Mouse (Mus musculus) hindbrain, embryonic 10.5 days (tissue): ENCODE results near the gene Cbx4. TPM values are rescaled to one million over a fixed set of nuclear protein-coding genes. Genes with fewer than 3 reads are reported as not detected.
A peak's percentile ranks its signal among the peaks of the same experiment; 100 is the strongest.

Source experiments
- DNase-seq: peaks from one replicate; pipeline ENCODE4 v3.0.0-alpha.2; 2017; ENCODE audit warnings: low spot score
- H3K27ac ChIP-seq: fragments of 300-500 bp; sonication (generic); 2 replicates; pipeline ENCODE4 v1.5.1; 2016; ENCODE audit warnings: mild to moderate bottlenecking, moderate library complexity
- H3K27me3 ChIP-seq: fragments of 300-500 bp; sonication (generic); 2 replicates; pipeline ENCODE4 v1.6.1; 2016; ENCODE audit warnings: mild to moderate bottlenecking; ENCODE audit not compliant: poor library complexity, insufficient read depth, severe bottlenecking
- H3K36me3 ChIP-seq: fragments of 300-500 bp; sonication (generic); 2 replicates; pipeline ENCODE4 v1.6.1; 2016; ENCODE audit warnings: mild to moderate bottlenecking, moderate library complexity
- H3K4me1 ChIP-seq: fragments of 300-500 bp; sonication (generic); replicated peaks from 2 replicates; pipeline ENCODE4 v1.6.1; 2016; ENCODE audit warnings: mild to moderate bottlenecking
- H3K4me3 ChIP-seq: fragments of 300-500 bp; sonication (generic); 2 replicates; pipeline ENCODE4 v1.5.1; 2016; ENCODE audit warnings: mild to moderate bottlenecking, moderate library complexity
- H3K9me3 ChIP-seq: fragments of 300-500 bp; sonication (generic); 2 replicates; pipeline ENCODE4 v1.6.1; 2016; ENCODE audit warnings: mild to moderate bottlenecking, moderate library complexity
- WGBS: fragments of 180-500 bp; shearing (Covaris S2); methylation state at CpG from one replicate; pipeline ENCODE4 v1.1.7; 2016; 5-methylcytosine and 5-hydroxymethylcytosine counted together
- polyA plus RNA-seq: library from polyadenylated mRNA; unstranded; fragments of >200 nt; fragmentation: Nextera tagmentation; extraction: Ambion mirVana; gene quantifications from 2 replicates; pipeline ENCODE4 v1.2.1, GENCODE M21; 2016

Cbx4 gene
- polyA plus RNA-seq, 1 experiment from 2014 or later: 8.2 TPM

DNA sequence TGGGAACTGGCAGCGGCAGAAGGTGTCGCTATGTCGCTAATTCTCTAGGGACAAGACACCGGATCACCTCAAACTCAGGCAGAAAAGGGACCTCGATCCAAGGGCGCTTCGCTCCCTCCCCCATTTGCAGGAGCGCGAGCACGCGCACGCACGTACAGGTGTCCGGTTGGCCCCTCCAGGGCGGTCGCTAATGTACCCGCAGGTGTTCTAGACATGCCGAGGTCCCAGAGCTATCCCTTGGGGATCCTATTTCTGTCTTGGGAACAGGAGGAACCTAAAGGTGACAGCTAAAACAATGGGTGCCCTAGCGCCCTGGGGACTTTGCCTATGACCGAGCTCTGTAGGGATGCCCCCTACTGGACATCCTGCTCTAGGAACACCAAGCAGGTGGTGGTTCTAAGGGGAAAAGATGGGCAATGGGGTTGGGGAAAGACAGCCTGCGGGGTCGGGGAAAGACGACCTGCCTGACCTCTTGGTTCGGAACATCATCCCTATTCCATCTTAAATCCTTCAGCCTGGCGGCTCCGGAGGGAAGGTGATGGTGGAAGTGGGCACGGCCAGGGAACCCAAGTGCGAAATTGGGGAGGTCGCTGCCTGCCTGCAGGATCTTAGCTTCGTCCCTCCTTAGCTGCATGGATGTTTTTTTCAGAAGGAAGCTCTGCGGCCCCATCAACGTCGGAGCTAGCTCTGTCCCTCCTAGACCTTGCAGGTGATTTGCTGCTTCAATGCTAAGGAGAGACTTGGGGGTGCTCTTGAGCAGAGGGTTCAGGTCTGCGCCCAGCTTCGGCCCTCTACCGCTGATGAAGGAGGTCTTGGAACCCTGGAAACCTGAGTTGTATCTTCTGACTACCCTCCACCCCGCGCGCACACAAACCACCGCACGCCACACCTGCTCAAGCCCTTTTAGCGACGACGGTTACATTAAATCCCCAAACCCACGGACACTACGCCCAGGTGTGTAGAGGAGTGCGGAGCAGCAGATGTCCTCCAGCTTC is 31.4 kb downstream of the Cbx4 start:
- 2% methylated on average over 47 of the region's 47 CpGs for WGBS
- Histone ChIP-seq H3K27me3 (peaks cover 100% of the 10 kb centered on the region), H3K9me3 (no peaks in the 10 kb centered on the region), H3K27ac (peak overlapping the region; percentile 90), H3K4me1 (peaks cover 73% of the 10 kb centered on the region), H3K4me3 (peak overlapping the region; percentile 72), H3K36me3 (no peaks in the 10 kb centered on the region)
- peak; percentile 54 for DNase-seq

DNA sequence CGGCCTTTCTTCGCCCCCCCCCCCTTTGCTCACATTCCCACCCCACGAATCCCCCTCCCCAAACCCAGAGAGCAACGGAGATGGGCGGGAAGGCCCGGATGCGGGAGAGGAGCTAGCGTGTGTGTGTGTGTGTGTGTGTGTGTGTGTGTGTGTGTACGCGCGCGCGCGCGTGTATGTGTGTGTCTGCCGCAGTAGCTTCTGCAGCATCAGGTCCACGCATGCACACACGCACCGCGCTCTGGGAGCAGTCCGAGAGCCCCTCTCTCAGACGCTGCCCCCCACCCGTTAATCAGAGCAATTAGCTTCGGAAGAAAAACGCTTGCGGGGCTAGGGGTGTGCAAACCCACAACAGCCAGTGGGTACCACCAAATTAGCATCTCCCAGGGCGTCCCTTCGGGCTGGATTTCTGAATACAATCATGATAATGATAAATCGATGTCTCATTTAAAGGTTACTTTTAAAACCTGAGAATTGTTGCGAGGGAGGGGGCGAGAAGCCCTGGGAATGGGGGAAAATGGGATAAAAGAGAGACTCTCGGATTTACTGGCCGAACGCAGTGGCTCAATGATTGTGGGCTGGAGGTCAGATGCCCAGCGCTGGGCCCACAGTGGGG is 32.2 kb downstream of the Cbx4 start:
- under 1% methylated on average over 34 of the region's 35 CpGs for WGBS
- peaks cover 100% of the 10 kb centered on the region for H3K27me3 ChIP-seq
- H3K4me1 ChIP-seq: peaks cover 74% of the 10 kb centered on the region
- peak overlapping the region; percentile 90 for H3K27ac ChIP-seq
- DNase-seq: no peak
- H3K36me3 ChIP-seq: no peaks in the 10 kb centered on the region
- no peaks in the 10 kb centered on the region for H3K9me3 ChIP-seq
- H3K4me3 ChIP-seq: peak overlapping the region; percentile 55

DNA sequence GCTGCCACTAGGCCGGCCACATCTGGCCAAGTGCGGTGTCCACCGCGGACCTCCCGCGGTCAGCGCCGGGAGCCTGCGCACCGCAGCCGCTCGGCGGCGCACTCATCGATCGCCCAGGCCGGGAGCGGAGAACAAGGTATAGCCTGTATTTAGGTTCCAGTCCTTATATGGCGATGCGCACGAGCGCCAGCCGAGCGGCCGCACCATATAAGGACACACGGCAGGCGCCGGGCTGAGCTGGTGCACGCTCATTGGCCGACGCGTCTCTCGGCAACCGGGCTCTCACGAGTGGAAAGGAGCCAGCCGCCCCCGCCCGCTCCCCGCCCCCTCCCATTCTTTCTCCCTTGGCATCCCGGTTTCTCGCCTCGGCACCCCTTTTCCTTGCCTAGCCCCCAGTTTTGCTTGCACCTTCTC is 32.8 kb downstream of the Cbx4 start:
- DNase-seq: peak; percentile 92
- WGBS: under 1% methylated on average over 42 of the region's 42 CpGs
- H3K4me1 ChIP-seq: peaks cover 73% of the 10 kb centered on the region
- H3K27me3 ChIP-seq: peaks cover 100% of the 10 kb centered on the region
- H3K9me3 ChIP-seq: no peaks in the 10 kb centered on the region
- no peaks in the 10 kb centered on the region for H3K36me3 ChIP-seq
- peak overlapping the region; percentile 90 for H3K27ac ChIP-seq
- peak overlapping the region; percentile 55 for H3K4me3 ChIP-seq

DNA sequence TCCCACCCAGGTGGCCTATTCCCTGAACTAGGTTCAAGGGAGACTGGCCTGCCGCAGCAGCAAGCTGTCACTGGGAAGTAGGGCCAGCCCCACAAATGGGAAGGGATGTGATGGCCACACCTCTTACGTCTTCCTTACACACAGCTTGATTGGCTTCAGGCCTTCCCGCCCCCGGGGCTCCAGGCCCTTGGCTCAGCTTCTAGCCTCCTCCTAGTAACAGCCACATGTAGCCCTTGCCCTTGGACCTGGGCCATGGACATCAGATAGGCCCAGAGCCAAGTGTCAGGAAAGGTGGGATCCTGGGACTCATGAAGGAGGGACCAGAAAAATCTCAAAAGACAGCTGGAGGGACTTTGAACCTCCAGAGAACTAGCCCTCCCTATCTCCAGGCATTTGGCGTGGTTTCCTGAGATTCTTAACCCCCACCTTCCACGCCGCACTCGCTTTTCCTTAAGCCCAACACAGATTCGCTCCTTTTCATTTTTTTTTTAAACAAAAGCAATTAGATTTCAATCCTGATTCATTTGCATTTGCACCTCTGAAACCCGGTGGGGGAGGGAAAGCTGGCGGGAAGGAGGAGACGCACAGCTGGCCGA is 33.3 kb downstream of the Cbx4 start:
- Histone ChIP-seq H3K36me3 (no peaks in the 10 kb centered on the region), H3K4me1 (peaks cover 73% of the 10 kb centered on the region), H3K27ac (peak overlapping the region; percentile 90), H3K9me3 (no peaks in the 10 kb centered on the region), H3K27me3 (peaks cover 100% of the 10 kb centered on the region), H3K4me3 (peak overlapping the region; percentile 55)
- DNase-seq: peak; percentile 74
- under 1% methylated on average over 13 of the region's 13 CpGs for WGBS

DNA sequence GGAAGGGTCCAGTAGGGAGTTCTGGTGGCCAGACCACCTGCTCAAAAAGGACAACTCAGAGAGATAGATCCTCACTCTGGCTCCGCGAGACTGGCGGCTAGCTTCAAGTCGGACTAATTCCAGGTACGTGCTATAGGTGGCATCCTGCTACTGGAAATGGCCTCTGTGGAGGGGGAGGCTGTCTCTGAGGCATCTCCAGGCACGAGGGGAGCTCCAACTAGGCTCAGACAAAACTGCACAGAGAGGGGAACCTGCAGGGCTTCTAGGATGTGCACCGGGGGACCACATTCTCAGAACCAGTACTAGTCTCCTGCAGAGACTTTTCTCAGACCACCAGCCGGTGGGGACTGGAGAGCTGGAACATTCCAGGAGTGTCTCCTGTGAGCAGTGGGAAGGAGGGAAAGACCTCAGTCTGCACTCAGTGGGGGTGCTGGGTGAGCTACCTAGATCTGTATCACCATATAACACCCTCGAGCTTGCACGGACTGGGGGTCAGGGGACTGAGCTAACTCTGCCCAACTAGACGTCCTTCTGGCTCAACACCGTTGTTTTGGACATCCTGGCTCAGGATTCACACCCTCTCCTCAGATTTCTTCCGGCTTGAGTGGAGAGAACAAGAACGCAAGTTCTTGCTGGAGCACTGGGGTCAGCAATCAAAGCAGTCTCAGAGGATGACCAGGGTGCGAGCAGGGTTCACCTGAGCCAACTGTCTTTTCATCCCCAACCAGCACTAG is 33.9 kb downstream of the Cbx4 start:
- Histone ChIP-seq H3K9me3 (no peaks in the 10 kb centered on the region), H3K27me3 (peaks cover 100% of the 10 kb centered on the region), H3K4me1 (peaks cover 73% of the 10 kb centered on the region), H3K4me3 (peak overlapping the region; percentile 55; the same call in 1 of the 2 replicates), H3K36me3 (no peaks in the 10 kb centered on the region), H3K27ac (peak overlapping the region; percentile 90)
- peak; percentile 49 for DNase-seq
- WGBS: 4% methylated on average over 15 of the region's 15 CpGs

DNA sequence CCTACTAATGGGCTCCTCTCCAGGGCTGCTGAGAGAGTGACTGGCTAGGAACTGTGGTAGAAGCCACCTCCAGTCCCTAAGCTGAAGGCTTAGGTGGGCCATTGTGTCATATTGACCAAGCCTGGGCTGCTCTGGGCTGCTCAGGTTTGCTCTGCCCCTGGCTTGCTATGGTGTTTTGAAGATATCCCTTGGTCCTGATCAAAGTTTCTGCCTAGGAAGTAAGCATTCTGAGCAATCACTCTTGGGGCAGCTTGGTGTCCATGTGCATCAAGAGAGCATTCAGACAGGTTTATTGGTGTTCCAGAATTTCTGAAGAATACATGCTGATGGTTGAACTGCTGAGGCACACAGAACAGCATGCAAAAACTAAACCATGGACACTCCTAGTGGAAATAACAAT is 34.6 kb downstream of the Cbx4 start:
- peaks cover 73% of the 10 kb centered on the region for H3K4me1 ChIP-seq
- H3K9me3 ChIP-seq: no peaks in the 10 kb centered on the region
- H3K36me3 ChIP-seq: no peaks in the 10 kb centered on the region
- H3K27ac ChIP-seq: no peak overlapping the region
- H3K4me3 ChIP-seq: no peak overlapping the region
- DNase-seq: no peak
- peaks cover 100% of the 10 kb centered on the region for H3K27me3 ChIP-seq

DNA sequence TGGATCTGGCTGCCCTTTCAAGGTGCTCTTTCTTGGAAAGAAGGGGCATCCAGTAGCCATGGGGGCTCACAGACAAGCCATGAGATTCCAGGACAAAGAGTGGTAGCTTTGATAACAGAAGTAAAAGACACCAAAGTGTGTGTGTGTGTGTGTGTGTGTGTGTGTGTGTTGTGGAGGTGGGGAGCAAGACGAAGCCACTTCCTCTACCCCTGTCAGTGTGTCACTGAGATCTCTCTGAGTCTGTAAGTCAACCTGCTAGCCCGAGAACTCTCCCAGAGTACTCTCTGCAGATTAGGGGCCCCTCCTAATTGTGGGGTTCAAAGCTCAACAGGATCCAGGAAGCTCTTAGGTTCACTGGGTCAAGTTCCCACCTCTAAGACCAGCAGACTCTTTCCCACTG is 35.7 kb downstream of the Cbx4 start:
- H3K4me3 ChIP-seq: no peak overlapping the region
- WGBS: 5% methylated on average over 2 of the region's 2 CpGs
- H3K27ac ChIP-seq: no peak overlapping the region
- peaks cover 100% of the 10 kb centered on the region for H3K27me3 ChIP-seq
- no peak for DNase-seq
- H3K36me3 ChIP-seq: no peaks in the 10 kb centered on the region
- H3K4me1 ChIP-seq: peaks cover 69% of the 10 kb centered on the region
- no peaks in the 10 kb centered on the region for H3K9me3 ChIP-seq

DNA sequence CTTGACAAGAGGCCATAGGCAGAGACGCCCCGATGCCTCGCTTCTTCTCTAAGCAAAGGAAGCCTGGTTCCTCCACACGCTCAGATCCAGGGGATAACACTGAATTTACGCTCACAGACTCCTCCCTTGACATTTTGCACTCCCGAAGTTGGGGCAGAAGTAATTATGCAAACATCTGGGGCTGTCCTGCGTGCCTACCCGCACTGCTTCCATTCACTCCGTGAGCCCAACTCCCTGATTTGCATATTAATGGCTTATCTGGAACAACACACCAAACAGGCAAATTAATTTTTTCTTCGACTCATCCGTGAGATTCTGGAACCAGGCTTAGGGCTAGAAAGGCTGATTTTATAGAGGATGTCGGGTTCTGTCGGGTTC is 37.9 kb downstream of the Cbx4 start:
- Histone ChIP-seq H3K27me3 (peaks cover 100% of the 10 kb centered on the region), H3K4me1 (peaks cover 61% of the 10 kb centered on the region), H3K27ac (no peak overlapping the region), H3K9me3 (no peaks in the 10 kb centered on the region), H3K4me3 (peak overlapping the region; percentile 51), H3K36me3 (no peaks in the 10 kb centered on the region)
- WGBS: under 1% methylated on average over 13 of the region's 13 CpGs
- peak; percentile 41 for DNase-seq

DNA sequence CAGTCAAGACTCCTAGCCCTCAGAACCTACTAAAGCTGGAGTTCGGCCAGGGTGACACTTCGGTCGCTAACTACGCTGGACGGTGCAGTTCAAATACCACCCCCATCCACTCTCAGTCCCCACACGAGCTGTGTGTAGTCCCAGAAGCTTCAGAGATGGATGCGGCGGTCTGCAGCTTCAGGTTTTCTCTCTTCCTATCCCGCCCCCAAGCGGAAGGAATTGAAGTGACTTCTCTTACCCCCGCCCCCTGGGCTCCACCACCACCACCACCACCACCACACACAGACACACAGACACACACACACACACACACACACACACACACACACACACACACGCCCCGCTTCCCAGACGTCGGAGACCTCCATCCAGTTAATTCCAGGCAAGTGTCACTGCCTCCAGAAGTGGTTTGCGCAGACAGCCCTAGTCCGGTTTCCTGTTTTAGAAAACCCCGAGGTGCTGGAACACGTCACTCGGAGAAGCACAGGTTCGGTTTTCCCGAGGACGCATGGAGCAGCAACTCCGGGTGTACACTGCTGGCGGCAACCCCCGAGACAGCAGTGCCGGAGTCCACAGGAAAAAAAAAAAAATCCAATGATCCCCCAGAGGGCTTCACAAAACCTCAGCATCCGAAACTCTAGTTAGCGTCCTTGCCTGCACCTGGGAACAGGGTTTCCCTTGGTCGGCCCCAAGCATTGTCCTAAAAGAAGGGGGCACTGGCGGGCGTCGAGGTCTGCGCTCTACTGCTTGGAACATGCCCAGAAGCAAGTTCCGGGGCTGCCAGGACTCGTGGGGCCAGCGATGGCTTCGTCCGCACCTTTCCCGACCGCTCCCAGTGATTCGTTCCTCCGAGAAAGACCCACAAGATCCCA is 38.5 kb downstream of the Cbx4 start:
- no peak overlapping the region for H3K27ac ChIP-seq
- WGBS: under 1% methylated on average over 43 of the region's 43 CpGs
- no peaks in the 10 kb centered on the region for H3K36me3 ChIP-seq
- peaks cover 61% of the 10 kb centered on the region for H3K4me1 ChIP-seq
- peak overlapping the region; percentile 51 for H3K4me3 ChIP-seq
- H3K27me3 ChIP-seq: peaks cover 100% of the 10 kb centered on the region
- DNase-seq: peak; percentile 66
- no peaks in the 10 kb centered on the region for H3K9me3 ChIP-seq

DNA sequence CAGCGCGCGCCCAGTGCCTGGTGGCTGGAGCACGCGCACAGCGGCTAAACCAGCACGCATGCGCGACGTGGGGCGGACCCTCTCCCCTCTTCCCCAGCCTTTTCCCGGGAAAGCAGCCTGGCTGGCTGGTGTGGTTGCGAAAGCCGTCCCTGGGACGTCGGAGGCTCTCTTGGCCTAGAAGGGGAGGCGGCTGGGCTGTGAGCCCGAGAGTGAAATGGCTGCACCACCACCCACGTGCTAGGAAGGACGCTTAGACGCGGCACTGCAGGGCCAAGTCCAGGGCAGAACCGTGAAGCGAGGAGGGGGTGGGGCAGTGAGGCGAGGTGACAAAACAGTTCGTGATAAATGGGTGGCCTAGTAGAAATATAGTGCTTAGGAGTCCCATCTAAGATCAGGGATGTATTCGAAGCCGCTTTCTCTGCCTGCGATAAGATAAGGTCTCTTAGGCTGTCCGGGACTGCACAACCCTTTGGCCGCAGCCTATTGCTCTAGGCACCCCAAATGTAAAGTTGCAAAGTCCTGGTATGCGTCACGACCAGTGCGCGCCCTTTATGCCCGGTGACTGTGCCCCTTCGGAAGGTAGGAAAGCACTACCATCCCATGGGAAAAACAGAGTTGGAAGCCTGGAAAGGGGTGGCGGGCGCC is 39.3 kb downstream of the Cbx4 start:
- DNase-seq: peak; percentile 73
- Histone ChIP-seq H3K4me1 (peaks cover 61% of the 10 kb centered on the region), H3K27ac (peak overlapping the region; percentile 60), H3K27me3 (peaks cover 100% of the 10 kb centered on the region), H3K9me3 (no peaks in the 10 kb centered on the region), H3K36me3 (no peaks in the 10 kb centered on the region), H3K4me3 (peak overlapping the region; percentile 51)
- 1% methylated on average over 39 of the region's 39 CpGs for WGBS

DNA sequence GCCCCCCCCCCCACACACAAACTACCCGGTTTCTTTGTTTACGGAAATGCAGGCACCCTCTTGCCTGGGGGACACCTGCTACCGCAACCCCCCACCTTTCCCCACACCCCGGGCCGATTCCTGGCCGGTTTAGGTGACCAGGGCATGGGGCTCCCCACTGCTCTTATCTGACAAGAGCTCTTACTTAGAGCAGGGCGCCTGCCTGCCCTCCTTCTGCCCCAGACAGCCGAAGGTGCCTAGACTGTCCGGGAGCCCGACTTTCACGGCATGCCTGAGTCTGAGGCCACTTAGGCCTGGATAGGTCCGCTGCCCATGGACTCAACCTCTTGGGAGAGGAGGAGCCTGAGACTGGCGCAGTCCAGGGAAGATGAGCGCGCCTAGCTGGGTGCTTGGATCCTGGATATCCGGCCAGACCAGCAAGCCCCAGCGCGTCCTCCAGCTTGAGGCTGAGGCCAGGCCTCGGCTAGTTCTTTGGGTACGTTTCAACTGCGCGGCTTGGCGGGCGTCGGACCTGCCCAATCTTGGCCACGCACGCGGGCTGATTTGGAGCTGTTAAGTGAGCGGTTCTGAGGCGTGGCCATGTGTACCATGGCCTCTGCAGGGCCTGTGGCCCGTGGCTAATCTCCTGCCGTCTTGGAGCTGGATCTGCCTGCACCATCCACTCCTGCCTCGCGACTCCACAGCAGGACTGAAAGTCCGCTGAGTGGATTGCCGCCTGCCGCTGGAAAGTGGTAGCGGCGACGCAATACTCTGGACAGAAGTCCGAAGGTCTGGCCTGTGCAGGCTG is 41.3 kb downstream of the Cbx4 start:
- Histone ChIP-seq H3K4me3 (peak overlapping the region; percentile 34), H3K27ac (peak overlapping the region; percentile 2; the same call in 1 of the 2 replicates), H3K4me1 (peaks cover 80% of the 10 kb centered on the region), H3K27me3 (peaks cover 90% of the 10 kb centered on the region), H3K36me3 (no peaks in the 10 kb centered on the region), H3K9me3 (no peaks in the 10 kb centered on the region)
- peak; percentile 62 for DNase-seq
- under 1% methylated on average over 41 of the region's 41 CpGs for WGBS
